Mouse (Mus musculus): ENCODE measurements at regions not wholly inside any gene's neighbourhood (a gene's known extent, or its start where the extent isn't known, plus 50 kb on each side); places are given as distances from the start of the nearest gene placed in this dataset.

- DNase-seq (ENCODE audit: low spot score): no peak
Observed at GRCm38 (mm10) chr1:88964045-88964747, 106.0 kb upstream of the Sh3bp4 start.

- DNase-seq (ENCODE audit: low spot score): no peak
Observed at GRCm38 (mm10) chr1:88966416-88966815, 103.8 kb upstream of the Sh3bp4 start.

- DNase-seq (ENCODE audit: low spot score): no peak
Observed at GRCm38 (mm10) chr1:88968142-88968541, 102.1 kb upstream of the Sh3bp4 start.

DNA sequence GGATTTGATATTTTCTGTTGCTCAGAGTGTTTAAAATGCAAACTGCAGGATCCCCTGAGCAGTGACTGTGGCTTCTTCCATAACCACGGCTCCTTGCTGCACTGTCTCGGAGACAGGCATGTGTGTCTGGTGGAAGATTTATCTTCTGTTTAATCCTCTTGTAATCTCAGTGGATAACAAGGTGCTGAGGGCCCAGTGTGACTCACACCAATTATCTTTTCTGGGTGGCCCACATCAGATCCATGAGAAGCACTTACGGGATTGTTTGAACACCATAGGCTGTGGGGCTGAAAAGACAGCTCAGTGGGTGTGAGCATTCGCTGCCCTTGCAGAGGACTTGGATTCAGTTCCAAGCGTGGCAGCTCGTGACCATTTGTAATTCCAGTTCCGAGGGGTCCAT is 101.2 kb upstream of the Sh3bp4 start:
- DNase-seq (ENCODE audit: low spot score): no peak

GRCm38 (mm10) chr1:88969630-88970029 is 100.6 kb upstream of the Sh3bp4 start:
- DNase-seq (ENCODE audit: low spot score): no peak

GRCm38 (mm10) chr1:88976101-88976500 is 94.1 kb upstream of the Sh3bp4 start:
- DNase-seq (ENCODE audit: low spot score): no peak

DNA sequence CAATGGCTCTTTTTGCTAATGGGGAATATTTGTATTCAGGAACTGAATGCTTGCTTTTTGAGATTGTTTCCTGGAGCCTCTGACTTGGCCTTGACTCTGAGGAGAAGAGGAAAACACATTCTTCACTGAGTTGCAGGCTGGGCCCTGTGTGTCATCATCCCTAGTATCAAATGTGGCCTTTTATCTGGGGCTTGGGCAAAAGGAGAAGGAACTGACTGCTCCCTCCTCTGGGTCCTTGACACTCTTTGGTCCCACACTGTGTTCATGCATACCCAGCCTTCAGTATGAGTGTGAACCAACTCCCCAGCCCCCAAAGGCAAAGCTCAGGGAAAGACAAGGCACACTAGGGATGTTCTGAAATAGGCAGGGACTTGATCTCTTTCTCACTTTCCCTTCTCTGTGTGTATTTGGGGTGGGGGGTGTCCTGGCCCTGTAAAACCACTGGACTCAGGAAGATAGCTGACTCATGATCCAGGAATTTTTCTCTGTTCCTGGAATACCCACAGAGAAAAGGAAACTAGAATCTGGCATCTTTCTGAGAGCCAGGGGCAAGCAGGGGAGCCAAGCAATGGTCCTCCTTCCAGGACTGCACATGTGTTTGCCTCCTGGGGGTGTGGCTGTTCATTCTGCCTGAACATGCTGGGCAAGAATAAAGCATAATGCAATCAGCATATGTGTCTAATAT is 82.1 kb upstream of the Sh3bp4 start:
- no peak for DNase-seq (ENCODE audit: low spot score)

DNA sequence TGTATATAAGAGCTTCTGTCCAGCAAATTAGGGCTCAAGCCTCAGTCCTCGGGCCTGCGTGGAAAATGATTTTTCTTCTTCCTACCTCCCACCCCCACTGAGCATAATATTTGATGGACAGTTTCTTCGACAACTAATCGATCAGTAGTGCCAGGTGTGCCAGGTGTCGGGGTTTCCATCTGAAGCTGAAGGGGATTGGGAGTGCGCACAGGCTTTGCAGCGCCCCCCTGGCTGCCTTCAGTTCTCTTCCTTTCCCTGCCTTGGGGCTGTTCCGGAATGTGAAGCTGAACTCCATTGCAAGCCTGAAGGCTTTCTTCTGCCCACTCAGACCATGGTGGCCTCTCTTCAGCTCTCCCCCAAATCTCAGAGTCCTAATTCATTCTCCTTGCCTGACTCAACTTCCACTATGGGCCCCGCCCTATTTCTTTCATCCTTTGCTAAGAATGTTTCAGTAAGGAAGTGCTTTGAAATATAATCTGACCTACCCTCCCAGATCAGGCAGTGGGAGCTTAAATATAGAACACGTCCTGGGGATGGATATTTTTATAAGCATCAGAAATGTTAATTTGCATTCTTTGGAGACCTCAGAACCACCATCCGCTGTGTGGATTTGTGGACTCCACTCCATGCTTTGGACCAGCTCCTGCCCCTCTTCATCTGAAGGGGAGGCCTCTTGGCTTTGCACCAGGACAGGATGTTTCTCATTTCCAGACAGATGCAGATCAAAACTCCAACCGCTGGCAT is 75.5 kb upstream of the Sh3bp4 start:
- no peak for DNase-seq (ENCODE audit: low spot score)

GRCm38 (mm10) chr1:88995945-88996344 is 74.3 kb upstream of the Sh3bp4 start:
- DNase-seq (ENCODE audit: low spot score): no peak

DNA sequence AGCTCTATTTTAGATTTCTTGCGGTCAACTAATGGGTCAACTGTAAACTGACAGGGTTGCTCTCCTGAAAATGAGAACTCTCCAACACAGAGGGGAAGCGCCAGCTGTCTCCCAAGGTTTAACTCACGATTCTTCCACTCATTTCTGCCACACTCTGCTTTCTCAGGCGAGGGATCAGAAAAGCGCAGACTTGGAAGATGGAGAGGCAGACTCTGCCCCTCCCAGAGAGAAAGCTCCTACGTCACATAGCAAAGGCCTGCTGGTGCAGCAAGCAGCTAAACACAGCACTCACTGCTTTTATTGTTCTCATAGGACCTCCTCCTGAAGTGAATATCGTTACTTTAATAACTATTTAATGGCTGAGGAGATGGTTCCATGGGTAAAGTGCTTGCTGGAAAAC is 73.6 kb upstream of the Sh3bp4 start:
- DNase-seq (ENCODE audit: low spot score): no peak

DNA sequence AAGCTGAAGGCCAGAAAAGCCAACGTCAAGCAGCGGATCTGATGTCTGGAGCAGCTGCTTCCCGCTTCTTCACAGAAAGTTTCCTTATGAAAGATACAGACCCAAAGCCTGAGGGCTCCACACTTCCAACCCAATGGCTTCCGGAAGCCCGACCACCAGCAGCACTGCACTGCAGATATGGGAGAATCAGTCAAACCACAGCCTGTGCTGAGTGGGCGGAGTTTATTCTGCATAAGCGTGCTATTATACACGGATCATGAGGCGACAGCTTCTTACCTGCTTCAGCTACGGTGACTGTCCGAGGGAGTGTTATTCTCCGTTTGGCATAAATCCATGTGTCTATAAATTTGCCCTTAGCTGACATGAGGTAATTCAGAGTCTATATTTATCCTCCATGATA is 72.4 kb upstream of the Sh3bp4 start:
- DNase-seq (ENCODE audit: low spot score): no peak

DNA sequence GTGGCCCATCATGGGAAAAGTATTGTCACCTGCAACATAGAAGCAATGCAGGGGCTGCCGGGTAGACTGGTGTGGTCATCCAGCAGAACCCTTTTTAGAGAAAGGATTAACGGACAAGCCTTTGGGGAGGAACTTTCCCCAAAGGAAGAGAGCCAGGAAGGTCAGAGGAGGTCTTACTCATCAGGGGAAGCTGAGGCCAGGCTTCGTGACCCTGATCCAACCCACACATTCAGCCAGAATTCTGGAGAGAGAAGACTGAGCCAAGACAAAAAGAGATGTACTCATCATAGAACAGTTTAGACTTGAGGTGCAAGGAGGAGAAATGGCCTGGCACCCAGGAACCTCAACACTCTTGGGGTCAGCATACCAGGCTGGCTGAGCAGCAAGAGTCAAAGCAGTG is 67.9 kb upstream of the Sh3bp4 start:
- DNase-seq (ENCODE audit: low spot score): no peak

- DNase-seq (ENCODE audit: low spot score): no peak
Observed at GRCm38 (mm10) chr1:89003752-89004151, 66.5 kb upstream of the Sh3bp4 start.

DNA sequence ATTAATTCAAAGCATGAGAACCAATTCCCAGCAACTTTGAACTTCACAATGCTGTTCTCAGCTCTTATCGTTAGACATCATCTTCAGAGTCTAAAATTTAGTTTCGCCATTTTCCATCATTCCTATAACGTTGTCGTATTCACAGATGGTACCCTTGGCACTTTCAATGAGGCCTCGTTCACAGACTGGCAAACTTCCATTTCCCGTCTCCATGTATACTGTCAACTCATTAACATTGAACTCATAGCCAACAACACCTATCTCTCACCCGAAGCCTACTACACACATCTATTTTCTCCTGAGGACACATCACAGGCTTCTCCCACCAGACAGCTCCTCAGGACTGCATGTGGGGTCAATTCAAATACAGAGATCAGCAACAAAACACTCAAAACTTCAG is 62.7 kb upstream of the Sh3bp4 start:
- DNase-seq (ENCODE audit: low spot score): no peak

DNA sequence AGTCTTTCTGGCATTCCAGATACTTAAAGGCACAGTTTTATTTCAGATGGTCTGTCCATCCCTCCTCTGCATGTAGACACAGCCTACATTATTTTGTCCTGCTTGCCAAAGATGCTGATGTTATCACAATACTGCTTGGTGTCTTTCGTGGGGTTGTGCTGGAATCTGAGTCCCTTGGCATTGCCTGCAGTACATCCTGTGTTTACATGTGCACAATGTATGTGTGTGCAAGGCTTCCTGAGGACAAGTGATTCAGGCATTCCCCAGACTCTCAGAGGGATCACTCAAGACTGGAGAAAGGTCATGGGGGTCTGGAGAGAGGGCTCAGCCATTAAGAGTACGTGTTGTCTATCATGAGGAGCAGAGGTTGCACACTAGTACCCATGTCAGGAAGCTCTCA is 60.0 kb upstream of the Sh3bp4 start:
- no peak for DNase-seq (ENCODE audit: low spot score)

DNA sequence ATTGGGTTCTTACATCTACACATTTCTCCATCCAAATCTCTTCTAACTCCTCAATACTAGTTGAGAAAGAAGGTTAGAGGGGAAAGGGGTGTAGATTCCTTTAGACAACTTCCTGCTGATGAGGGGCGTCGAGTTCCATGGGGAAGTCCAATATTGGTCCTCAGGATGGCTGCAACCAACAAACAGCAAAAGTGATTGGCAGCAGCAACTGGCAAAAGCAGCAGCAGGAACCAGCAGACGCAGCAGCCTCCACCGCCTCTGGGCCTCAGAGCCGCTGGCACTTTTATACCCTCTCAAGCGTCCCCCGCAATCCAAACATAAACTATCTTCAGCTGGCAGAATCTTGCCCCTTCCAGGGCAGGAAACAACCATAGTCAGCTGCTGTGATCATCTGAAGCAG is 58.8 kb upstream of the Sh3bp4 start:
- DNase-seq (ENCODE audit: low spot score): no peak

- no peak for DNase-seq (ENCODE audit: low spot score)
Observed at GRCm38 (mm10) chr1:89015385-89015784, 54.8 kb upstream of the Sh3bp4 start.

DNA sequence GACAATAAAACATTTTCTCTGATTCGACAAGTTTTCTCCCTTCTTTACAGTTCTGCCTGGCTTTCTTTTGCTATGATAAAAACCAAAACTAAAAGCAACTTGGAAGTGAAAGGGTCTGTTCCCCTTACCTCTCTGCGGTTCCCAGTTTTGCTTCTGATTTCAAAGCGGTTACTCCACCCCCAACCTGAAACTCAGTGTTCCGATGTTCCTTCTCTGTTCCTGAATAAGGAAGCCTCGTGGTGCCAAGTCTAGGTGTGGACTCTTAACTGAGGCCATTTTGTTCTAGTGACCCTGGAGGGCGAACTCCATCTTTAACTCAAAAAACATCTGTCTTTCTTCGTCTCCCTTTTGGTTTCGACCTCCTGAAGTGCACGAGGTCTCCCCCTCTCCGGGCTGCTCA is 54.4 kb upstream of the Sh3bp4 start:
- DNase-seq (ENCODE audit: low spot score): no peak

DNA sequence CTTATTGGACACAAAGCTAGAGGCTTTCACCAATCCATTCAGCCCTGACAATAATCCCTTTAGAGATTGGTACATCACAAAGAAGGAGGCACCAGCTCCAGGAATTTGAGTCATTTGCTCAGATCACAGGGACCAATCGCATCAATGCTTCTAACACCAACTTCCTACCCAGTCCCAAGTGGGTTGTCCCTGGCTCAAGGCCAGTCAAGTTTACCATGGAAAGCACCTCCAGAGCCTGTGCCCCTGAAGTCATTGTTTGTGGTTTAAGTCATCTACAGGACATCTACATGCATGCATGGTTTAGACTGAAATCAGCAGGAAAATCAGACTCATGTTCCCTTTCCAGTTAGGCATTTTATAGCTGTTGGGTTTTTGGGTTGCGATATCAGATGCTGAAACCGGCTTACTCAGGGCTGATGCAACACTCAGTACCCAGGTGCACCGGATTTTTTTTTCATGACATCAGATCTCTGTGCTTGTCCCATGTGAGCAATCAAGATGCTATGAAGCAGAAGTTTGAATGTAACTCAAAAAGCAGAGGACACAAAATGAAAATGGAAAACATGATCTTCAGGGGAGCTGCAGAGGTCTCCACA is 50.3 kb upstream of the Sh3bp4 start:
- no peak for DNase-seq (ENCODE audit: low spot score)

Measured in ovary, postnatal 10 days (tissue).